Mouse (Mus musculus): ENCODE results near the gene Gm13693. TPM values are rescaled to one million over a fixed set of nuclear protein-coding genes. Genes with fewer than 3 reads are reported as not detected.

The Gm13693 gene
- not detected for polyA plus RNA-seq (2014; fragmentation: Illumina TruSeq; extraction: RNeasy Lipid Tissue Mini Kit (QIAGEN cat#74804); ENCODE audit: insufficient read depth, low read depth, low replicate concordance)

DNA sequence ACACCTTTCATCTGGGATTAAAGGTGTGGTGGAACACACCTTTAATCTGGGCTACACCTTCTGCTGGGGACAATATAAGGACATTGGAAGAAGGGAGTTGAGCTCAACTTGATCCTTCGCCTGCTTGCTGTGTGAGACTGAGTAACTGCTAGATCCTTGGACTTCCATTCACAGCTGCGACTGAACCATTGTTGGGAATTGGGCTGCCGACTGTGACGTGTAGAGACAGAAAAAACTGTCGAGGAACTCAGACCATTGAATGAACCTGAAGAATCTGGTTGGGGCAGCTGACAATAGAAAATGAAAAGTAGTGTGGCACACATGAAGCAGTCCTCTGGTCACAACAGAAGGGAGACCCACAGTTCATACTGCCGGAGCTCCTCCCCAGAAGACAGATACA, at the start of gene Gm13693:
Gm13693 (plus strand) TSS at position 301 of the 400 bp plus-strand sequence.

GRCm38 (mm10) chr2:83940931-83941361, 20.4 kb upstream of the Gm13693 start, which contains the start of gene Zswim2:
TSS of gene Zswim2 (minus strand) at chr2:83941228.

GRCm38 (mm10) chr2:83955393-83955792, 5.9 kb upstream of the Gm13693 start, which contains the start of gene Gm13698:
TSS of gene Gm13698 (plus strand) at chr2:83955693.

GRCm38 (mm10) chr2:83967013-83967412, 5.7 kb downstream of the Gm13693 start, which contains the start of gene Gm13695:
TSS of gene Gm13695 (plus strand) at chr2:83967313.

GRCm38 (mm10) chr2:83972823-83973222, 11.5 kb downstream of the Gm13693 start, which contains the start of gene Gm13696:
TSS of gene Gm13696 (plus strand) at chr2:83973123.

DNA sequence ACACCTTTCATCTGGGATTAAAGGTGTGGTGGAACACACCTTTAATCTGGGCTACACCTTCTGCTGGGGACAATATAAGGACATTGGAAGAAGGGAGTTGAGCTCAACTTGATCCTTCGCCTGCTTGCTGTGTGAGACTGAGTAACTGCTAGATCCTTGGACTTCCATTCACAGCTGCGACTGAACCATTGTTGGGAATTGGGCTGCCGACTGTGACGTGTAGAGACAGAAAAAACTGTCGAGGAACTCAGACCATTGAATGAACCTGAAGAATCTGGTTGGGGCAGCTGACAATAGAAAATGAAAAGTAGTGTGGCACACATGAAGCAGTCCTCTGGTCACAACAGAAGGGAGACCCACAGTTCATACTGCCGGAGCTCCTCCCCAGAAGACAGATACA, 17.3 kb downstream of the Gm13693 start, which contains the start of gene Gm13694:
Gm13694 (plus strand) TSS at position 301 of the 400 bp plus-strand sequence.

DNA sequence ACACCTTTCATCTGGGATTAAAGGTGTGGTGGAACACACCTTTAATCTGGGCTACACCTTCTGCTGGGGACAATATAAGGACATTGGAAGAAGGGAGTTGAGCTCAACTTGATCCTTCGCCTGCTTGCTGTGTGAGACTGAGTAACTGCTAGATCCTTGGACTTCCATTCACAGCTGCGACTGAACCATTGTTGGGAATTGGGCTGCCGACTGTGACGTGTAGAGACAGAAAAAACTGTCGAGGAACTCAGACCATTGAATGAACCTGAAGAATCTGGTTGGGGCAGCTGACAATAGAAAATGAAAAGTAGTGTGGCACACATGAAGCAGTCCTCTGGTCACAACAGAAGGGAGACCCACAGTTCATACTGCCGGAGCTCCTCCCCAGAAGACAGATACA, 23.1 kb downstream of the Gm13693 start, which contains the start of gene Gm13697:
Gm13697 (plus strand) TSS at position 301 of the 400 bp plus-strand sequence.

DNA sequence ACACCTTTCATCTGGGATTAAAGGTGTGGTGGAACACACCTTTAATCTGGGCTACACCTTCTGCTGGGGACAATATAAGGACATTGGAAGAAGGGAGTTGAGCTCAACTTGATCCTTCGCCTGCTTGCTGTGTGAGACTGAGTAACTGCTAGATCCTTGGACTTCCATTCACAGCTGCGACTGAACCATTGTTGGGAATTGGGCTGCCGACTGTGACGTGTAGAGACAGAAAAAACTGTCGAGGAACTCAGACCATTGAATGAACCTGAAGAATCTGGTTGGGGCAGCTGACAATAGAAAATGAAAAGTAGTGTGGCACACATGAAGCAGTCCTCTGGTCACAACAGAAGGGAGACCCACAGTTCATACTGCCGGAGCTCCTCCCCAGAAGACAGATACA, 28.9 kb downstream of the Gm13693 start, which contains the start of gene Gm13691:
Gm13691 (plus strand) TSS at position 301 of the 400 bp plus-strand sequence.

Other genes starting within 250 kb of the Gm13693 start
- 25.2 TPM for gene Itgav, start 237.1 kb upstream of the Gm13693 start, polyA plus RNA-seq (2014; fragmentation: Illumina TruSeq; extraction: RNeasy Lipid Tissue Mini Kit (QIAGEN cat#74804); ENCODE audit: insufficient read depth, low read depth, low replicate concordance)
- gene Fam171b, start 148.9 kb upstream of the Gm13693 start, polyA plus RNA-seq (2014; fragmentation: Illumina TruSeq; extraction: RNeasy Lipid Tissue Mini Kit (QIAGEN cat#74804); ENCODE audit: insufficient read depth, low read depth, low replicate concordance): 0.46 TPM
- gene Zswim2, start 20.3 kb upstream of the Gm13693 start, polyA plus RNA-seq (2014; fragmentation: Illumina TruSeq; extraction: RNeasy Lipid Tissue Mini Kit (QIAGEN cat#74804); ENCODE audit: insufficient read depth, low read depth, low replicate concordance): not detected
- gene Gm13698, start 5.8 kb upstream of the Gm13693 start, polyA plus RNA-seq (2014; fragmentation: Illumina TruSeq; extraction: RNeasy Lipid Tissue Mini Kit (QIAGEN cat#74804); ENCODE audit: insufficient read depth, low read depth, low replicate concordance): not detected
- gene Gm13695, start 5.8 kb downstream of the Gm13693 start, polyA plus RNA-seq (2014; fragmentation: Illumina TruSeq; extraction: RNeasy Lipid Tissue Mini Kit (QIAGEN cat#74804); ENCODE audit: insufficient read depth, low read depth, low replicate concordance): not detected
- not detected for gene Gm13696, start 11.6 kb downstream of the Gm13693 start, polyA plus RNA-seq (2014; fragmentation: Illumina TruSeq; extraction: RNeasy Lipid Tissue Mini Kit (QIAGEN cat#74804); ENCODE audit: insufficient read depth, low read depth, low replicate concordance)
- not detected for gene Gm13694, start 17.4 kb downstream of the Gm13693 start, polyA plus RNA-seq (2014; fragmentation: Illumina TruSeq; extraction: RNeasy Lipid Tissue Mini Kit (QIAGEN cat#74804); ENCODE audit: insufficient read depth, low read depth, low replicate concordance)
- gene Gm13697, start 23.2 kb downstream of the Gm13693 start, polyA plus RNA-seq (2014; fragmentation: Illumina TruSeq; extraction: RNeasy Lipid Tissue Mini Kit (QIAGEN cat#74804); ENCODE audit: insufficient read depth, low read depth, low replicate concordance): not detected
- not detected for gene Gm13691, start 29.1 kb downstream of the Gm13693 start, polyA plus RNA-seq (2014; fragmentation: Illumina TruSeq; extraction: RNeasy Lipid Tissue Mini Kit (QIAGEN cat#74804); ENCODE audit: insufficient read depth, low read depth, low replicate concordance)

All from lung, adult 10 weeks (tissue).